Mouse (Mus musculus) ES-E14 (cell line): ENCODE measurements around the gene Itgb7.

Source experiments
- CHD2 ChIP-seq: IDR thresholded peaks from 2 replicates; pipeline ENCODE4 v1.6.1; 2014; ENCODE audit warnings: mild to moderate bottlenecking, low read depth, low read length, inconsistent platforms
- HCFC1 ChIP-seq: IDR thresholded peaks from 2 replicates; pipeline ENCODE4 v1.6.1; 2012; ENCODE audit warnings: low read length, inconsistent platforms, borderline replicate concordance; ENCODE audit not compliant: insufficient read depth
- MAFK ChIP-seq: IDR thresholded peaks from 2 replicates; pipeline ENCODE4 v1.6.1; 2014; ENCODE audit warnings: mild to moderate bottlenecking, low read depth, low read length, inconsistent platforms; ENCODE audit not compliant: insufficient read depth
- ZC3H11A ChIP-seq: IDR thresholded peaks from 2 replicates; pipeline ENCODE4 v1.6.1; 2012; ENCODE audit warnings: low read depth, mild to moderate bottlenecking, inconsistent platforms, low read length, borderline replicate concordance
- ZNF384 ChIP-seq: IDR thresholded peaks from 2 replicates; pipeline ENCODE4 v1.6.1; 2012; ENCODE audit warnings: low read depth, low read length, inconsistent platforms

- TF ChIP-seq ZC3H11A (no peak), CHD2 (no peak), ZNF384 (no peak), MAFK (no peak), HCFC1 (no peak)
Observed at GRCm38 (mm10) chr15:102214132-102214531, 17.6 kb downstream of the Itgb7 start.
